Mouse (Mus musculus) ovary, postnatal 14 days (tissue): Measurements from ENCODE around the gene Ubl3.

Experiments
- DNase-seq: peaks from one replicate; pipeline ENCODE4 v3.0.0; 2022; ENCODE audit warnings: low spot score

Ubl3 gene

GRCm38 (mm10) chr5:148474346-148474745 is 78.2 kb downstream of the Ubl3 start:
- no peak for DNase-seq

GRCm38 (mm10) chr5:148468626-148469441 is 83.8 kb downstream of the Ubl3 start:
- DNase-seq, result no peak

GRCm38 (mm10) chr5:148466933-148467607 is 85.5 kb downstream of the Ubl3 start:
- DNase-seq, result no peak

- DNase-seq, result no peak
Measured at GRCm38 (mm10) chr5:148466116-148466515, 86.5 kb downstream of the Ubl3 start.

- no peak for DNase-seq
Measured at GRCm38 (mm10) chr5:148465091-148465490, 87.5 kb downstream of the Ubl3 start.

- DNase-seq, result no peak
Measured at GRCm38 (mm10) chr5:148464489-148464888, 88.1 kb downstream of the Ubl3 start.

GRCm38 (mm10) chr5:148463783-148464294 is 88.8 kb downstream of the Ubl3 start:
- DNase-seq, result no peak
